Mouse (Mus musculus) spleen, postnatal 10 days (tissue): ENCODE data around the gene Egflam.

Experiments
- DNase-seq, 2 experiments: peaks; one replicate each; pipeline ENCODE4 v3.0.0; 2021 to 2022; ENCODE audit warnings: low spot score in 2 of 2

Egflam gene

GRCm38 (mm10) chr15:7292854-7293253 lies 105.3 kb downstream of the Egflam start:
- no peak for DNase-seq

- no peak for DNase-seq
These were observed 108.2 kb downstream of the Egflam start for GRCm38 (mm10) chr15:7290003-7290402.

- no peak for DNase-seq
These were observed 108.7 kb downstream of the Egflam start for GRCm38 (mm10) chr15:7289516-7289915.

- DNase-seq: no peak
These were observed 109.3 kb downstream of the Egflam start for GRCm38 (mm10) chr15:7288841-7289424.

- no peak for DNase-seq
These were observed 110.3 kb downstream of the Egflam start for GRCm38 (mm10) chr15:7287911-7288310.

GRCm38 (mm10) chr15:7281579-7281978 lies 116.6 kb downstream of the Egflam start:
- no peak for DNase-seq

GRCm38 (mm10) chr15:7263822-7264221 lies 134.4 kb downstream of the Egflam start:
- peak; percentile 22 to 69 for DNase-seq

GRCm38 (mm10) chr15:7263339-7263738 lies 134.9 kb downstream of the Egflam start:
- DNase-seq: no peak

GRCm38 (mm10) chr15:7261371-7261770 lies 136.8 kb downstream of the Egflam start:
- no peak for DNase-seq

- DNase-seq: no peak
These were observed 141.6 kb downstream of the Egflam start for GRCm38 (mm10) chr15:7256577-7256976.

- no peak for DNase-seq
These were observed 144.9 kb downstream of the Egflam start for GRCm38 (mm10) chr15:7253326-7253725.

- DNase-seq: no peak
These were observed 146.0 kb downstream of the Egflam start for GRCm38 (mm10) chr15:7252106-7252636.

GRCm38 (mm10) chr15:7251042-7251441 lies 147.2 kb downstream of the Egflam start:
- DNase-seq: no peak

- DNase-seq: no peak
These were observed 149.0 kb downstream of the Egflam start for GRCm38 (mm10) chr15:7249216-7249615.

GRCm38 (mm10) chr15:7247321-7247720 lies 150.9 kb downstream of the Egflam start:
- no peak for DNase-seq

- no peak for DNase-seq
These were observed 155.9 kb downstream of the Egflam start for GRCm38 (mm10) chr15:7242161-7242850.

GRCm38 (mm10) chr15:7240950-7241349 lies 157.2 kb downstream of the Egflam start:
- DNase-seq: no peak

GRCm38 (mm10) chr15:7239904-7240303 lies 158.3 kb downstream of the Egflam start:
- DNase-seq: no peak

GRCm38 (mm10) chr15:7233393-7234090 lies 164.7 kb downstream of the Egflam start:
- no peak for DNase-seq

GRCm38 (mm10) chr15:7226225-7226624 lies 172.0 kb downstream of the Egflam start:
- DNase-seq: peak; percentile 25 to 69

GRCm38 (mm10) chr15:7224151-7224775 lies 173.9 kb downstream of the Egflam start:
- no peak for DNase-seq

- DNase-seq: no peak
These were observed 175.4 kb downstream of the Egflam start for GRCm38 (mm10) chr15:7222809-7223208.
